Mouse (Mus musculus) limb, embryonic 11.5 days (tissue): Measurements from ENCODE around the gene Akr7a5. TPM values are rescaled to one million over a fixed set of nuclear protein-coding genes. Genes with fewer than 3 reads are reported as not detected.

Experiments
- ATAC-seq: fragments of 200-750 bp; cut with Nextera tagmentation; 2 replicates; pipeline ENCODE4 v1.8.0; 2017; ENCODE audit warnings: low read depth; ENCODE audit not compliant: insufficient number of reproducible peaks, low FRiP score, low TSS enrichment
- DNase-seq: peaks from one replicate; pipeline ENCODE4 v3.0.0-alpha.2; 2015; ENCODE audit warnings: low spot score
- H3K27ac ChIP-seq: fragments of 300-500 bp; sonication (generic); replicated peaks from 2 replicates; pipeline ENCODE4 v1.5.1; 2014; ENCODE audit warnings: low read depth, mild to moderate bottlenecking, low read length
- H3K27me3 ChIP-seq: fragments of 300-500 bp; sonication (generic); 2 replicates; pipeline ENCODE4 v1.6.1; 2014; ENCODE audit warnings: mild to moderate bottlenecking, low read length, mixed read lengths; ENCODE audit not compliant: control insufficient read depth, insufficient read depth
- H3K36me3 ChIP-seq: fragments of 300-500 bp; sonication (generic); 2 replicates; pipeline ENCODE4 v1.6.1; 2014; ENCODE audit warnings: mild to moderate bottlenecking, low read length, moderate library complexity, mixed read lengths; ENCODE audit not compliant: control insufficient read depth, insufficient read depth
- H3K4me1 ChIP-seq: fragments of 300-500 bp; sonication (generic); 2 replicates; pipeline ENCODE4 v1.6.1; 2014; ENCODE audit warnings: low read length, mixed read lengths; ENCODE audit not compliant: control insufficient read depth, insufficient read depth
- H3K4me2 ChIP-seq: fragments of 300-500 bp; sonication (generic); 2 replicates; pipeline ENCODE4 v1.6.1; 2014; ENCODE audit warnings: low read depth, mild to moderate bottlenecking, moderate library complexity; ENCODE audit not compliant: severe bottlenecking
- H3K4me3 ChIP-seq: fragments of 300-500 bp; sonication (generic); 2 replicates; pipeline ENCODE4 v1.5.1; 2014; ENCODE audit warnings: low read depth, low read length
- H3K9ac ChIP-seq: fragments of 300-500 bp; sonication (generic); 2 replicates; pipeline ENCODE4 v1.6.1; 2014; ENCODE audit warnings: mild to moderate bottlenecking, low read length
- H3K9me3 ChIP-seq: fragments of 300-500 bp; sonication (generic); 2 replicates; pipeline ENCODE4 v1.6.1; 2016; ENCODE audit warnings: low read length; ENCODE audit not compliant: control insufficient read depth
- WGBS: fragments of 180-500 bp; shearing (Covaris S2); extraction: QIAGEN DNeasy Blood & Tissue Kit; methylation state at CpG from one replicate; pipeline ENCODE4 v1.1.7; 2014; 5-methylcytosine and 5-hydroxymethylcytosine counted together
- polyA plus RNA-seq: library from polyadenylated mRNA; unstranded; fragments of >200 nt; fragmentation: Nextera tagmentation; extraction: Ambion mirVana; gene quantifications from 2 replicates; pipeline ENCODE4 v1.2.1, GENCODE M21; 2014

Akr7a5 gene
- polyA plus RNA-seq, 1 experiment from 2014 or later = 139 TPM

GRCm38 (mm10) chr4:139287122-139287863 is 23.3 kb upstream of the Akr7a5 start:
- H3K9ac ChIP-seq = no peak overlapping the region
- H3K4me3 ChIP-seq = no peak overlapping the region
- 81% methylated on average over 18 of the region's 18 CpGs for WGBS
- H3K9me3 ChIP-seq = no peaks in the 10 kb centered on the region
- no peaks in the 10 kb centered on the region for H3K27me3 ChIP-seq
- peaks cover 25% of the 10 kb centered on the region for H3K4me1 ChIP-seq
- peak overlapping the region; percentile 68 for H3K27ac ChIP-seq
- no peak overlapping the region for H3K4me2 ChIP-seq
- peak; percentile 92 for DNase-seq
- peaks cover 17% of the 10 kb centered on the region for H3K36me3 ChIP-seq
- no peak; the same call in 1 of the 2 replicates for ATAC-seq

GRCm38 (mm10) chr4:139289017-139289416 is 21.5 kb upstream of the Akr7a5 start:
- H3K27ac ChIP-seq = no peak overlapping the region
- DNase-seq = peak; percentile 73
- WGBS = 49% methylated on average over 10 of the region's 10 CpGs

GRCm38 (mm10) chr4:139291099-139291498 is 19.4 kb upstream of the Akr7a5 start:
- no peak for ATAC-seq

More at GRCm38 (mm10) chr4:139289017-139289416, 21.5 kb upstream of the Akr7a5 start:
- Histone ChIP-seq H3K4me1 (peaks cover 21% of the 10 kb centered on the region), H3K4me3 (no peak overlapping the region), H3K4me2 (no peak overlapping the region), H3K9ac (no peak overlapping the region), H3K27me3 (no peaks in the 10 kb centered on the region), H3K9me3 (no peaks in the 10 kb centered on the region), H3K36me3 (peaks cover 14% of the 10 kb centered on the region)
- ATAC-seq = no peak

GRCm38 (mm10) chr4:139292038-139292437 is 18.5 kb upstream of the Akr7a5 start:
- WGBS = 97% methylated on average over 5 of the region's 5 CpGs
- Histone ChIP-seq H3K36me3 (peaks cover 12% of the 10 kb centered on the region), H3K4me1 (peaks cover 12% of the 10 kb centered on the region), H3K27me3 (no peaks in the 10 kb centered on the region), H3K4me3 (no peak overlapping the region), H3K9me3 (no peaks in the 10 kb centered on the region), H3K4me2 (no peak overlapping the region), H3K9ac (no peak overlapping the region), H3K27ac (no peak overlapping the region)
- no peak for ATAC-seq
- no peak for DNase-seq

More at GRCm38 (mm10) chr4:139291099-139291498, 19.4 kb upstream of the Akr7a5 start:
- Histone ChIP-seq H3K27ac (no peak overlapping the region), H3K27me3 (no peaks in the 10 kb centered on the region), H3K9me3 (no peaks in the 10 kb centered on the region), H3K4me1 (peaks cover 17% of the 10 kb centered on the region), H3K4me3 (no peak overlapping the region), H3K4me2 (no peak overlapping the region), H3K36me3 (peaks cover 14% of the 10 kb centered on the region), H3K9ac (no peak overlapping the region)
- WGBS = 93% methylated on average over 16 of the region's 16 CpGs
- no peak for DNase-seq

GRCm38 (mm10) chr4:139297566-139297965 is 13.0 kb upstream of the Akr7a5 start:
- Histone ChIP-seq H3K27ac (no peak overlapping the region), H3K4me1 (no peaks in the 10 kb centered on the region), H3K4me3 (no peak overlapping the region), H3K27me3 (no peaks in the 10 kb centered on the region), H3K9me3 (no peaks in the 10 kb centered on the region), H3K36me3 (no peaks in the 10 kb centered on the region), H3K4me2 (no peak overlapping the region), H3K9ac (no peak overlapping the region)
- 84% methylated on average over 4 of the region's 4 CpGs for WGBS
- ATAC-seq (no peak), DNase-seq (no peak)

- Histone ChIP-seq H3K27ac (no peak overlapping the region), H3K4me3 (no peak overlapping the region), H3K9me3 (no peaks in the 10 kb centered on the region), H3K4me2 (no peak overlapping the region), H3K36me3 (no peaks in the 10 kb centered on the region), H3K4me1 (no peaks in the 10 kb centered on the region), H3K9ac (no peak overlapping the region), H3K27me3 (no peaks in the 10 kb centered on the region)
- no peak for ATAC-seq
- WGBS = 86% methylated on average over 12 of the region's 12 CpGs
- DNase-seq = no peak
Measured at GRCm38 (mm10) chr4:139298671-139299366, 11.7 kb upstream of the Akr7a5 start.

GRCm38 (mm10) chr4:139301780-139302179 is 8.8 kb upstream of the Akr7a5 start:
- H3K27ac ChIP-seq = no peak overlapping the region
- WGBS = 93% methylated on average over 8 of the region's 8 CpGs
- DNase-seq (no peak), ATAC-seq (no peak)
- H3K36me3 ChIP-seq = no peaks in the 10 kb centered on the region
- H3K4me1 ChIP-seq = no peaks in the 10 kb centered on the region
- no peak overlapping the region for H3K4me3 ChIP-seq
- H3K9ac ChIP-seq = no peak overlapping the region
- H3K27me3 ChIP-seq = no peaks in the 10 kb centered on the region
- no peak overlapping the region for H3K4me2 ChIP-seq
- no peaks in the 10 kb centered on the region for H3K9me3 ChIP-seq

GRCm38 (mm10) chr4:139302241-139302640 is 8.3 kb upstream of the Akr7a5 start:
- Histone ChIP-seq H3K36me3 (no peaks in the 10 kb centered on the region), H3K4me2 (no peak overlapping the region), H3K4me1 (no peaks in the 10 kb centered on the region), H3K27me3 (no peaks in the 10 kb centered on the region), H3K27ac (no peak overlapping the region), H3K9ac (no peak overlapping the region), H3K4me3 (no peak overlapping the region), H3K9me3 (no peaks in the 10 kb centered on the region)
- ATAC-seq (no peak), DNase-seq (no peak)
- WGBS = 36% methylated on average over 5 of the region's 5 CpGs
